Mouse (Mus musculus) T-cell, adult 66 days (primary cell): Measurements from ENCODE around the gene Dlk1. TPM values are rescaled to one million over a fixed set of nuclear protein-coding genes. Genes with fewer than 3 reads are reported as not detected.

Experiments
- total RNA-seq, 2 experiments: library from RNA; stranded (reverse); gene quantifications; 3 replicates in 1 of 2; 4 replicates in 1 of 2; pipeline ENCODE4 v1.2.4; 2023

Dlk1 gene
- total RNA-seq = not detected

GRCm38 (mm10) chr12:109452592-109452991, at the start of gene Dlk1:
Dlk1 (plus strand) TSS chr12:109452823.

Other genes starting within 250 kb of the Dlk1 start
- not detected for gene Rtl1, start 147.5 kb downstream of the Dlk1 start, total RNA-seq